Mouse (Mus musculus) intestine, postnatal 0 days (tissue): Measurements from ENCODE around the gene Rbp4. TPM values are rescaled to one million over a fixed set of nuclear protein-coding genes. Genes with fewer than 3 reads are reported as not detected.

Experiments
- ATAC-seq: fragments of 200-750 bp; cut with Nextera tagmentation; 2 replicates; pipeline ENCODE4 v1.8.0; 2017; ENCODE audit warnings: mild to moderate bottlenecking, moderate TSS enrichment, moderate library complexity
- H3K27ac ChIP-seq: fragments of 300-500 bp; sonication (generic); 2 replicates; pipeline ENCODE4 v1.5.1; 2014; ENCODE audit warnings: mild to moderate bottlenecking, low read depth, low read length, moderate library complexity
- H3K27me3 ChIP-seq: fragments of 300-500 bp; sonication (generic); replicated peaks from 2 replicates; pipeline ENCODE4 v1.6.1; 2014; ENCODE audit warnings: low read length, mixed read lengths; ENCODE audit not compliant: control insufficient read depth, insufficient read depth
- H3K36me3 ChIP-seq: fragments of 300-500 bp; sonication (generic); 2 replicates; pipeline ENCODE4 v1.6.1; 2014; ENCODE audit warnings: mild to moderate bottlenecking, moderate library complexity; ENCODE audit not compliant: control insufficient read depth, insufficient read depth
- H3K4me1 ChIP-seq: fragments of 300-500 bp; sonication (generic); replicated peaks from 2 replicates; pipeline ENCODE4 v1.6.1; 2014; ENCODE audit warnings: antibody characterized with exemption, low read length, mixed read lengths; ENCODE audit not compliant: control insufficient read depth, insufficient read depth
- H3K4me2 ChIP-seq: fragments of 300-500 bp; sonication (generic); replicated peaks from 2 replicates; pipeline ENCODE4 v1.6.1; 2014; ENCODE audit warnings: low read depth, mild to moderate bottlenecking, moderate library complexity
- H3K4me3 ChIP-seq: fragments of 300-500 bp; sonication (generic); 2 replicates; pipeline ENCODE4 v1.5.1; 2014; ENCODE audit warnings: low read depth, low read length
- H3K9ac ChIP-seq: fragments of 300-500 bp; sonication (generic); 2 replicates; pipeline ENCODE4 v1.6.1; 2014; ENCODE audit warnings: mild to moderate bottlenecking, low read depth, low read length
- H3K9me3 ChIP-seq: fragments of 300-500 bp; sonication (generic); 2 replicates; pipeline ENCODE4 v1.6.1; 2016; ENCODE audit warnings: mixed run types; ENCODE audit not compliant: control insufficient read depth
- CTCF ChIP-seq: sonication (generic); IDR thresholded peaks from 2 replicates; pipeline ENCODE4 v1.5.1; 2016; ENCODE audit warnings: low read depth, mild to moderate bottlenecking, control low read depth, antibody characterized with exemption, moderate library complexity
- WGBS: fragments of 180-500 bp; shearing (Covaris S2); extraction: QIAGEN DNeasy Blood & Tissue Kit; methylation state at CpG from one replicate; pipeline ENCODE4 v1.1.7; 2014; 5-methylcytosine and 5-hydroxymethylcytosine counted together
- polyA plus RNA-seq: library from polyadenylated mRNA; unstranded; fragments of >200 nt; fragmentation: Nextera tagmentation; extraction: Ambion mirVana; gene quantifications from 2 replicates; pipeline ENCODE4 v1.2.1, GENCODE M21; 2015

The Rbp4 gene
- polyA plus RNA-seq, 1 experiment from 2014 or later: 16.8 TPM

- Histone ChIP-seq H3K27me3 (no peaks in the 10 kb centered on the region; the same call in 1 of the 2 replicates), H3K36me3 (no peaks in the 10 kb centered on the region), H3K27ac (no peak overlapping the region), H3K4me2 (no peak overlapping the region), H3K4me3 (no peak overlapping the region), H3K4me1 (no peaks in the 10 kb centered on the region), H3K9me3 (no peaks in the 10 kb centered on the region), H3K9ac (no peak overlapping the region)
- 25% methylated on average over 11 of the region's 11 CpGs for WGBS
- 0 out of 2 replicates have a peak, but pooled peaks have one; percentile 28 for ATAC-seq
- TF ChIP-seq CTCF: no peak
Measured at GRCm38 (mm10) chr19:38133986-38134385, 8.9 kb upstream of the Rbp4 start.

- no peak for TF ChIP-seq CTCF
- no peak for ATAC-seq
- WGBS: 85% methylated on average over 6 of the region's 6 CpGs
Measured at GRCm38 (mm10) chr19:38132481-38132880, 7.4 kb upstream of the Rbp4 start, which contains the start of gene Pde6c. Gene Pde6c (plus strand): TSS chr19:38132781.

GRCm38 (mm10) chr19:38126656-38127055, 1.6 kb upstream of the Rbp4 start:
- 64% methylated on average over 8 of the region's 8 CpGs for WGBS
- ATAC-seq: no peak
- H3K4me2 ChIP-seq: no peak overlapping the region

More at GRCm38 (mm10) chr19:38132481-38132880, 7.4 kb upstream of the Rbp4 start, which contains the start of gene Pde6c:
- no peak within 1 kb of the TSS for H3K27ac ChIP-seq
- H3K9me3 ChIP-seq: no peaks in the 10 kb centered on the region
- no peaks in the 10 kb centered on the region; the same call in 1 of the 2 replicates for H3K27me3 ChIP-seq
- H3K4me3 ChIP-seq: no peak within 1 kb of the TSS
- no peaks in the 10 kb centered on the region for H3K4me1 ChIP-seq
- no peak within 1 kb of the TSS for H3K9ac ChIP-seq
- H3K36me3 ChIP-seq: no peaks in the 10 kb centered on the region
- no peak within 1 kb of the TSS for H3K4me2 ChIP-seq

GRCm38 (mm10) chr19:38124401-38125218, 471 bp downstream of the Rbp4 start:
- Histone ChIP-seq H3K9ac (0 out of 2 replicates have a peak overlapping the region, but pooled peaks have one; percentile 31), H3K27ac (no peak overlapping the region), H3K36me3 (no peaks in the 10 kb centered on the region), H3K27me3 (peaks cover 21% of the 10 kb centered on the region; the same call in 1 of the 2 replicates), H3K9me3 (no peaks in the 10 kb centered on the region), H3K4me2 (peak overlapping the region; percentile 95), H3K4me3 (peak overlapping the region; percentile 48), H3K4me1 (no peaks in the 10 kb centered on the region)
- no peak for TF ChIP-seq CTCF
- ATAC-seq: peak; percentile 66
- WGBS: 1% methylated on average over 73 of the region's 77 CpGs

More at GRCm38 (mm10) chr19:38126656-38127055, 1.6 kb upstream of the Rbp4 start:
- no peak for TF ChIP-seq CTCF
- H3K36me3 ChIP-seq: no peaks in the 10 kb centered on the region
- H3K27ac ChIP-seq: no peak overlapping the region
- H3K4me3 ChIP-seq: no peak overlapping the region
- H3K9ac ChIP-seq: no peak overlapping the region
- no peaks in the 10 kb centered on the region for H3K4me1 ChIP-seq
- H3K27me3 ChIP-seq: peaks cover 20% of the 10 kb centered on the region; the same call in 1 of the 2 replicates
- no peaks in the 10 kb centered on the region for H3K9me3 ChIP-seq

- Histone ChIP-seq H3K27ac (no peak overlapping the region), H3K4me3 (peak overlapping the region; percentile 48), H3K9ac (no peak overlapping the region), H3K4me2 (peak overlapping the region; percentile 95), H3K4me1 (no peaks in the 10 kb centered on the region), H3K36me3 (no peaks in the 10 kb centered on the region), H3K9me3 (no peaks in the 10 kb centered on the region), H3K27me3 (peaks cover 21% of the 10 kb centered on the region; the same call in 1 of the 2 replicates)
- ATAC-seq: no peak
- TF ChIP-seq CTCF: no peak
- WGBS: 33% methylated on average over 9 of the region's 9 CpGs
Measured at GRCm38 (mm10) chr19:38123921-38124320, 1.2 kb downstream of the Rbp4 start.

GRCm38 (mm10) chr19:38120123-38120760, 4.8 kb downstream of the Rbp4 start:
- Histone ChIP-seq H3K4me2 (no peak overlapping the region), H3K4me1 (no peaks in the 10 kb centered on the region), H3K9ac (no peak overlapping the region), H3K36me3 (no peaks in the 10 kb centered on the region), H3K4me3 (no peak overlapping the region), H3K27ac (no peak overlapping the region), H3K9me3 (no peaks in the 10 kb centered on the region), H3K27me3 (peaks cover 18% of the 10 kb centered on the region; the same call in 1 of the 2 replicates)
- no peak for TF ChIP-seq CTCF
- no peak for ATAC-seq
- 82% methylated on average over 5 of the region's 5 CpGs for WGBS
